Mouse (Mus musculus) kidney, embryonic 14.5 days (tissue): ENCODE measurements around the gene Galntl5. TPM values are rescaled to one million over a fixed set of nuclear protein-coding genes. Genes with fewer than 3 reads are reported as not detected.
A peak's percentile ranks its signal among the peaks of the same experiment; 100 is the strongest.
"Not testable (repeated sequence)": the region's sequence is repeated elsewhere in the genome, so short reads cannot be mapped to it uniquely, and the experiment has no call there.

Experiments used
- ATAC-seq: fragments of 200-750 bp; cut with Nextera tagmentation; 2 replicates; pipeline ENCODE4 v1.8.0; 2017; ENCODE audit warnings: moderate number of reproducible peaks, mild to moderate bottlenecking, moderate TSS enrichment, moderate library complexity; ENCODE audit not compliant: low FRiP score, low TSS enrichment
- H3K27ac ChIP-seq: fragments of 300-500 bp; sonication (generic); 2 replicates; pipeline ENCODE4 v1.5.1; 2014; ENCODE audit warnings: low read depth, mild to moderate bottlenecking, low read length, moderate library complexity, mixed read lengths
- H3K27me3 ChIP-seq: fragments of 300-500 bp; sonication (generic); 2 replicates; pipeline ENCODE4 v1.6.1; 2014; ENCODE audit warnings: mild to moderate bottlenecking, low read length; ENCODE audit not compliant: control insufficient read depth, insufficient read depth
- H3K36me3 ChIP-seq: fragments of 300-500 bp; sonication (generic); 2 replicates; pipeline ENCODE4 v1.6.1; 2014; ENCODE audit warnings: low read length, mixed read lengths; ENCODE audit not compliant: control insufficient read depth, insufficient read depth
- H3K4me1 ChIP-seq: fragments of 300-500 bp; sonication (generic); 2 replicates; pipeline ENCODE4 v1.6.1; 2014; ENCODE audit warnings: low read length, mixed read lengths; ENCODE audit not compliant: control insufficient read depth, insufficient read depth
- H3K4me2 ChIP-seq: fragments of 300-500 bp; sonication (generic); replicated peaks from 2 replicates; pipeline ENCODE4 v1.6.1; 2014; ENCODE audit warnings: low read depth, mild to moderate bottlenecking, low read length
- H3K4me3 ChIP-seq: fragments of 300-500 bp; sonication (generic); 2 replicates; pipeline ENCODE4 v1.5.1; 2014; ENCODE audit warnings: mild to moderate bottlenecking, low read length
- H3K9ac ChIP-seq: fragments of 300-500 bp; sonication (generic); 2 replicates; pipeline ENCODE4 v1.6.1; 2014; ENCODE audit warnings: low read depth, mild to moderate bottlenecking, low read length, moderate library complexity
- H3K9me3 ChIP-seq: fragments of 300-500 bp; sonication (generic); 2 replicates; pipeline ENCODE4 v1.6.1; 2016; ENCODE audit warnings: low read length; ENCODE audit not compliant: control insufficient read depth
- WGBS: fragments of 180-500 bp; shearing (Covaris S2); extraction: QIAGEN DNeasy Blood & Tissue Kit; methylation state at CpG from one replicate; pipeline ENCODE4 v1.1.7; 2014; 5-methylcytosine and 5-hydroxymethylcytosine counted together
- polyA plus RNA-seq: library from polyadenylated mRNA; unstranded; fragments of >200 nt; fragmentation: Nextera tagmentation; extraction: Ambion mirVana; gene quantifications from 2 replicates; pipeline ENCODE4 v1.2.1, GENCODE M21; 2014

The Galntl5 gene
- polyA plus RNA-seq, 1 experiment from 2014 or later: not detected

DNA sequence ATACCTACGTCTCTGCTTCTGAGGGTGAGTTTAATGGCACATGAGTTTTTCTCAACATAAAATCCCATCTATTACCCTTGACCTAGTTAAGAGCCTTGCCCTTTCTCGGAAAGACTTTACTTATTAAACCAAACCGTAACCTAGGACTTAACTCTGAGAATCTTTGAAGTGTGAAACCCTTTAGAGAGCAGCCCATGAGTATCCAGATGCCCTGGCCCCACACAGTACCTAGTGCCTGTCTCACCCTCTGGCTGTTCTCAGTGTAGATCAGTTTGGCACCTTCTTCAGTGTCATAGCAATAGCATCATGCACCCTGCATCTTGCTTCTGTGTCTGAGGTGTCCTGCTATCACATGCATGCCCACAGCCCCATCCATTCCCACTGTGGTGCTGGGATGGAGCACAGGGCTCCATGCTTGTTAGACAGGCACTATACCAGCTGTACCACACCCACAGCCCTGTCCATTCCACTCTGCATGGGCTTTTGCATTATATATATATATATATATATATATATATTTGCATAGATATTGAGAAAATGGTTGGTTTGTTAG, 1.2 kb upstream of the Galntl5 start:
- ATAC-seq: 0 out of 2 replicates have a peak, but pooled peaks have one; percentile 32
- H3K27ac ChIP-seq: no peak overlapping the region
- H3K4me3 ChIP-seq: no peak overlapping the region
- no peaks in the 10 kb centered on the region for H3K9me3 ChIP-seq
- H3K4me2 ChIP-seq: no peak overlapping the region
- H3K36me3 ChIP-seq: no peaks in the 10 kb centered on the region
- no peak overlapping the region for H3K9ac ChIP-seq
- WGBS: 80% methylated on average over 3 of the region's 3 CpGs
- H3K27me3 ChIP-seq: no peaks in the 10 kb centered on the region
- H3K4me1 ChIP-seq: no peaks in the 10 kb centered on the region

DNA sequence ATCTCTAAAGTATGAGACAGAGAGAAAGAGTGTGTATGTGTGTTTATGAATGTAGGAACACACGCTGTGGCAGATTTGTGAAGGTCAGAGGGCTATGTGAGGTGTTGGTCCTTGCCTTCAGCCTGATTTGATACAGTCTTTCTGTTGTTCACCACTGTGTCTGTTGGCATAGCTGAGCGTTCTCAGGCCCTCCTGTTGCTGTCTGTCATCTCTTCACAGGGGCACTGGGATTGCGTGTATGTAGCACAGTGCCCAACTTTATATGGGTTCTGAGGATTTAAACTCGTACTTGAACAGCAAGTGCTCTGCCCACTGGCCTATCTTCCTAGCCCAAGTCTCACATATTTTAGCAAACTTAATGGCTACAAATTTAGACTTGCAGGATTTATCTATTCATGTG, 2.3 kb downstream of the Galntl5 start:
- WGBS: 89% methylated on average over 4 of the region's 4 CpGs
- H3K9me3 ChIP-seq: no peaks in the 10 kb centered on the region
- H3K4me2 ChIP-seq: no peak overlapping the region
- no peak overlapping the region for H3K27ac ChIP-seq
- ATAC-seq: no peak
- H3K27me3 ChIP-seq: no peaks in the 10 kb centered on the region
- no peaks in the 10 kb centered on the region for H3K36me3 ChIP-seq
- H3K4me1 ChIP-seq: 0 out of 2 replicates have a peak, but pooled peaks cover 4% of the 10 kb centered on the region
- no peak overlapping the region for H3K9ac ChIP-seq
- H3K4me3 ChIP-seq: no peak overlapping the region

DNA sequence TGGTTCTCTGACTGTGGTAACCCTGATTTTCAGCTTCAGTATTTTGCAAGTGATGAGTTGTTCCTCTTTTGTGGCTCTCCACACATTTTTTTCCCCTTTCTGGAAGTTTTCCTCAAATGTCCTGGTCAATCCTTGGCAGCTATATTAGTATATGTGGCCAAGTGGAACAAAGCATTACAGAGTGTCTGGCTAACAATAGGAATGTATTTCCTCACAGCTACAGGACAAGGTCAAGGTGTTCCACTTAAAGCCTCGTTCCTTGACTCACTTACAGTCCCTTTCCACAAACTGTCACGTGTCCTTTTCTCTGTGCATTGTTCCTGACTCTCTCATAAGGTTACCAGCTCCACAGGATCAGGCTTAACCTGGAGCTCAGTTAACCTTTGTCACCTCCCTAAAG, 3.3 kb downstream of the Galntl5 start:
- Histone ChIP-seq H3K9me3 (no peaks in the 10 kb centered on the region), H3K4me2 (no peak overlapping the region), H3K36me3 (no peaks in the 10 kb centered on the region), H3K4me3 (no peak overlapping the region), H3K4me1 (0 out of 2 replicates have a peak, but pooled peaks cover 4% of the 10 kb centered on the region), H3K9ac (no peak overlapping the region), H3K27me3 (no peaks in the 10 kb centered on the region), H3K27ac (no peak overlapping the region)
- WGBS: 55% methylated on average over 2 of the region's 2 CpGs
- no peak for ATAC-seq

DNA sequence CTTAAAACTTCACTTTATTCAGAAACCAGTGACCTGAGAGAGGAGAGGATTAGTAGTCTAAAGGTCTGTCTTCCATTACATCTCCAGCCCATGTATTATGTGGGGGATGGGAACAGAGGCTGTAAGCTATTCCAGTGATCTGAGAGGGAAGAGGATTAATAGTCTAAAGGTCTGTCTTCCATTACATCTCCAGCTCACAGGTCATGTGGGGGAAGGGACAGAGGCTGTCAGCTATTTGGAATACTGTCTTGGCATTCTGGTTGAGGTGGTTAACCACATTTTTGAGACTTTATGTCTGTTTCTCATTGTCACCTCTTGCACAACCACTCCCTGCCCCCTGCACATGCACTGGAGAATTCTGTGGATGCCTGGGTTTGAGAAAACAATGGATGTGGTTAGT, 6.5 kb downstream of the Galntl5 start:
- Histone ChIP-seq H3K27ac (no peak overlapping the region), H3K4me1 (0 out of 2 replicates have a peak, but pooled peaks cover 4% of the 10 kb centered on the region), H3K9me3 (no peaks in the 10 kb centered on the region), H3K36me3 (no peaks in the 10 kb centered on the region), H3K9ac (no peak overlapping the region), H3K4me2 (no peak overlapping the region), H3K27me3 (no peaks in the 10 kb centered on the region), H3K4me3 (no peak overlapping the region)
- no peak for ATAC-seq

DNA sequence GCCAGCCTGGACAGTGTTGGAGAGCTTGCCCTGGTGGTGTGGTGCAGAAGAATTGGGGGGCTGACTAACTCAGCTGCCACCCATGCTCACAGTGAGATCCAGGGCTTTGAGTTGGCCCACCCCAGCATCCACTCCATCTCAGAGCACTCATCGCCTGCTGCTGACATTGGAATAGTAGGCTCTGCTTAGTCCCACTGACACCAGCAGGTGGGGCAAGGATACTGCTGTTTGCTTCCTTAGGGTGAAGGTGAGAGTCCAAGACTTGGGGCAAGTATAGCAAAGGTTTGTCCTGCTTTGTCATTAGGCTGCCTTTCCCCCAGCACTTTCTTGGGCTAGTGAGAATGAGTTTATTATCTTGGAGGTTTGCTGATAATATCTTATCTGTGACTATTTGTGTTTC, 7.5 kb downstream of the Galntl5 start:
- Histone ChIP-seq H3K9ac (no peak overlapping the region), H3K4me3 (no peak overlapping the region), H3K27ac (no peak overlapping the region), H3K36me3 (no peaks in the 10 kb centered on the region), H3K4me2 (no peak overlapping the region), H3K4me1 (0 out of 2 replicates have a peak, but pooled peaks cover 4% of the 10 kb centered on the region), H3K27me3 (no peaks in the 10 kb centered on the region), H3K9me3 (no peaks in the 10 kb centered on the region)
- WGBS: 40% methylated on average over 1 of the region's 1 CpGs
- ATAC-seq: no peak

DNA sequence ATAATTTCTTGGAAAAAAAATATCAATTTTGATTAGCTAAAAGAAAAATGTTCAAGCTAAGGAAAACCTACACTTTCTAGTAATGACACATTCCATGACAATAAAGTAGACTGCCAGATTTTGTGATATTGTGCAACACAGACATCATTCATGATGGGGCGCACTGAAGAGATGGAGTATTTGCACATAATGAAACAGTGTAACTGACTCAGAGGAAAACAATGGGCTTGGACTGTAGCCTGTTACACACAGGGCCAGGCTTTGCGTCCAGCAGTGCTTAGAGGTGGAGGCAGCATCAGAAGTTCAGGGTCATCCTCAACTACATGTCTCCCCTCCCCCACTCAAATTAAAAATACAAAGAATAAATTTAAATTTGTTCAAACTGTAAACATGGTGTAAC, 9.3 kb downstream of the Galntl5 start:
- Histone ChIP-seq H3K4me2 (no peak overlapping the region), H3K4me1 (0 out of 2 replicates have a peak, but pooled peaks cover 4% of the 10 kb centered on the region), H3K9me3 (no peaks in the 10 kb centered on the region), H3K27me3 (no peaks in the 10 kb centered on the region), H3K27ac (no peak overlapping the region), H3K9ac (no peak overlapping the region), H3K36me3 (no peaks in the 10 kb centered on the region), H3K4me3 (no peak overlapping the region)
- no peak for ATAC-seq
- 85% methylated on average over 2 of the region's 2 CpGs for WGBS

DNA sequence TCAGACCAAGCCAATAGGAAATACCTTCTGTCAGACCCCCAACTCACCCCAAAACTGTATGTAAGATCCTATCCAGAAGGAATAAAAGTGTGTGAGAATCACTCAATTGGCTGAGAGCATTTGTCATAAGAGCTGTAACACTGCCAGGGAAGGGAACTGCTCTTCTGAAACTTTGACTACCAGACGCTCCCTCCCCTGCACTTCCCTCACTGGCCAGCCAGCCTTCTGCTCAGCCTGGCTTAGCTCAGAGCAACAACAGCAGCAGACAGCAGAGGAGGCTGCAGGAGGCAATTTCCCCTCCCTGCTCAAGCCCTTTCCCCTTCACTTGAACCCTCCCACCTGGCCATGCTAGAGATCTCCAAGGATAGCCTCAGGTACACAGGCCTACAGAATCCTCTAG, 30.6 kb downstream of the Galntl5 start:
- ATAC-seq: no peak
- Histone ChIP-seq H3K4me2 (no peak overlapping the region), H3K4me3 (no peak overlapping the region), H3K27me3 (no peaks in the 10 kb centered on the region), H3K4me1 (no peaks in the 10 kb centered on the region), H3K9me3 (no peaks in the 10 kb centered on the region), H3K27ac (no peak overlapping the region), H3K36me3 (no peaks in the 10 kb centered on the region), H3K9ac (no peak overlapping the region)
- 77% methylated on average over 1 of the region's 1 CpGs for WGBS

DNA sequence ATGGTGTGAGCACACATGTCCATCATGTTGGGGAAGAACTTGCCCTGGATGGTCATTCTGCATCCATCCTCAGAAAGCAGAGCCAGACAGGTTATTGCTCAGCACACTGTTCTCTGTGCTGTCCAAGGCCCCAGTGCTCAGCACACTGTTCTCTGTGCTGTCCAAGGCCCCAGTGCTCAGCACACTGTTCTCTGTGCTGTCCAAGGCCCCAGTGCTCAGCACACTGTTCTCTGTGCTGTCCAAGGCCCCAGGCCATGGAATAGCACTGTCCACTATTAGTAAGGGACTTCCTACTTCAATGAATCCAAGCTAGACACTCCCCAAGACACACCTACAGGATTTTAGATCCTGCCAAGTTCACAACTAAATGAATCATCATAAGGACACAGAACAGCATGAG, 32.0 kb downstream of the Galntl5 start:
- ATAC-seq, H3K27me3 ChIP-seq, H3K36me3 ChIP-seq, H3K4me2 ChIP-seq, H3K27ac ChIP-seq, H3K4me3 ChIP-seq, H3K4me1 ChIP-seq, H3K9ac ChIP-seq, H3K9me3 ChIP-seq: not testable (repeated sequence)

DNA sequence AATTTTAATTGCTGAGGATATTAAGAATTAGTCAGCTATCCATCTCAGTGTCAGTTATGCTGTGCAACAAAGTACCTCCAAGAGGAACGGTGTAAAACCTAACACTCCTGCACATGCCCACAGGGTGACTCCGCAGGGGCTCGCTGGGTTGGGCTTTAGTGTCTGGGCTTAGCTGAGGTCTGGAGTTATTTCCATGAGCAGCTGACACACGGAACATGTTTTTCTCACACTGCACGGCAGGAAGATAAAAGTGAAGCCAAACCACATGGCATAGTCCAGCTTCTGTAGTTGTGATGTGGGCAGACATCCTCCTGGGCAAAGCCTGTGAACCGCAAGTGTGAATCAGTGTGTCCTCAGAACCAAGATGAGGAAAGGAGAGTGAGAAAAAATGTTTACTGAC, 33.7 kb downstream of the Galntl5 start:
- Histone ChIP-seq H3K27me3 (no peaks in the 10 kb centered on the region), H3K36me3 (no peaks in the 10 kb centered on the region), H3K9ac (no peak overlapping the region), H3K27ac (no peak overlapping the region), H3K4me2 (no peak overlapping the region), H3K9me3 (no peaks in the 10 kb centered on the region), H3K4me1 (no peaks in the 10 kb centered on the region), H3K4me3 (no peak overlapping the region)
- ATAC-seq: no peak
- 86% methylated on average over 6 of the region's 6 CpGs for WGBS
